Mouse (Mus musculus) lung, embryonic 16.5 days (tissue): ENCODE data around the gene Clrn3. TPM values are rescaled to one million over a fixed set of nuclear protein-coding genes. Genes with fewer than 3 reads are reported as not detected.
A peak's percentile ranks its signal among the peaks of the same experiment; 100 is the strongest.
"Not testable (repeated sequence)": the region's sequence is repeated elsewhere in the genome, so short reads cannot be mapped to it uniquely, and the experiment has no call there.

ENCODE experiments used
- ATAC-seq: fragments of 200-750 bp; cut with Nextera tagmentation; 2 replicates; pipeline ENCODE4 v1.8.0; 2017; ENCODE audit warnings: low read depth, mild to moderate bottlenecking, moderate library complexity
- H3K27ac ChIP-seq: fragments of 300-500 bp; sonication (generic); 2 replicates; pipeline ENCODE4 v1.5.1; 2014; ENCODE audit warnings: mild to moderate bottlenecking, control low read depth, low read length
- H3K27me3 ChIP-seq: fragments of 300-500 bp; sonication (generic); 2 replicates; pipeline ENCODE4 v1.6.1; 2014; ENCODE audit warnings: low read depth, low read length, mixed read lengths; ENCODE audit not compliant: control insufficient read depth, insufficient read depth
- H3K36me3 ChIP-seq: fragments of 300-500 bp; sonication (generic); 2 replicates; pipeline ENCODE4 v1.6.1; 2014; ENCODE audit warnings: low read length; ENCODE audit not compliant: control insufficient read depth, insufficient read depth
- H3K4me1 ChIP-seq: fragments of 300-500 bp; sonication (generic); replicated peaks from 2 replicates; pipeline ENCODE4 v1.6.1; 2014; ENCODE audit warnings: low read length, mixed read lengths; ENCODE audit not compliant: control insufficient read depth, insufficient read depth
- H3K4me2 ChIP-seq: fragments of 300-500 bp; sonication (generic); 2 replicates; pipeline ENCODE4 v1.6.1; 2014; ENCODE audit warnings: low read depth, low read length, control low read depth
- H3K4me3 ChIP-seq: fragments of 300-500 bp; sonication (generic); 2 replicates; pipeline ENCODE4 v1.5.1; 2014; ENCODE audit warnings: mild to moderate bottlenecking, low read length, control low read depth
- H3K9ac ChIP-seq: fragments of 300-500 bp; sonication (generic); 2 replicates; pipeline ENCODE4 v1.6.1; 2014; ENCODE audit warnings: low read length, control low read depth
- H3K9me3 ChIP-seq: fragments of 300-500 bp; sonication (generic); 2 replicates; pipeline ENCODE4 v1.6.1; 2016; ENCODE audit warnings: low read length; ENCODE audit not compliant: control insufficient read depth
- WGBS: fragments of 180-500 bp; shearing (Covaris S2); extraction: QIAGEN DNeasy Blood & Tissue Kit; methylation state at CpG from one replicate; pipeline ENCODE4 v1.1.7; 2014; 5-methylcytosine and 5-hydroxymethylcytosine counted together
- polyA plus RNA-seq: library from polyadenylated mRNA; unstranded; fragments of >200 nt; fragmentation: Nextera tagmentation; extraction: Ambion mirVana; gene quantifications from 2 replicates; pipeline ENCODE4 v1.2.1, GENCODE M21; 2015

Clrn3 gene
- polyA plus RNA-seq, 1 experiment from 2014 or later = not detected

DNA sequence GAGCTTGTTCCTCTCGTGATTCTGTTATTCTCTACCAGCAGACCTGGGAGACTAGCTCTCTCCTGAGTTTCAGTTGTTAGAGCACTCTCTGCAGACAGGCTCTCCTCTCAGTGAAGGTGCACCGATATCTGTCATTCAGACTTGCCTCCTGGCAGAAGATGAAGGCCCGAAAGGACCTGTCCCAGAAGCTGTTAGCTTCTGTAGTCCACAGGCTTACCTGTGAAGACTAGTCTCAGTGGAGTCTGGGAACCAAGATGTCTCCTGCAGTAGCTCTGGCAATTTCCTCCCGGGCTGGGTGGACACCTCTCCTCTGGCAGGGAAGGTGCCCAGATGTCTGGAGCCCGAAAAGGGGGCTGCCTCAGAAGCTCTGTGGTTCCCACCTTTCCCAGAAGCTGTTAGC lies 21.9 kb downstream of the Clrn3 start:
- WGBS = 91% methylated on average over 5 of the region's 5 CpGs
- not testable (repeated sequence) for ATAC-seq, H3K27ac ChIP-seq, H3K4me1 ChIP-seq, H3K36me3 ChIP-seq, H3K4me3 ChIP-seq, H3K9ac ChIP-seq, H3K4me2 ChIP-seq, H3K9me3 ChIP-seq, H3K27me3 ChIP-seq

GRCm38 (mm10) chr7:135499403-135499802 lies 29.1 kb downstream of the Clrn3 start:
- H3K4me3 ChIP-seq = no peak overlapping the region
- H3K36me3 ChIP-seq = no peaks in the 10 kb centered on the region
- no peaks in the 10 kb centered on the region for H3K4me1 ChIP-seq
- no peaks in the 10 kb centered on the region for H3K9me3 ChIP-seq
- no peaks in the 10 kb centered on the region for H3K27me3 ChIP-seq
- WGBS = 45% methylated on average over 2 of the region's 2 CpGs
- H3K9ac ChIP-seq = no peak overlapping the region
- no peak overlapping the region for H3K27ac ChIP-seq
- H3K4me2 ChIP-seq = no peak overlapping the region
- ATAC-seq = no peak

- Histone ChIP-seq H3K9me3 (no peaks in the 10 kb centered on the region), H3K4me2 (no peak overlapping the region), H3K9ac (no peak overlapping the region), H3K4me3 (no peak overlapping the region), H3K4me1 (no peaks in the 10 kb centered on the region), H3K36me3 (no peaks in the 10 kb centered on the region), H3K27ac (no peak overlapping the region), H3K27me3 (no peaks in the 10 kb centered on the region)
- ATAC-seq = no peak
- WGBS = 69% methylated on average over 2 of the region's 3 CpGs
These were observed 29.8 kb downstream of the Clrn3 start for GRCm38 (mm10) chr7:135498565-135499186.

GRCm38 (mm10) chr7:135495303-135495702 lies 33.2 kb downstream of the Clrn3 start:
- no peak overlapping the region for H3K27ac ChIP-seq
- H3K4me2 ChIP-seq = no peak overlapping the region
- H3K27me3 ChIP-seq = no peaks in the 10 kb centered on the region
- ATAC-seq = no peak
- no peak overlapping the region for H3K9ac ChIP-seq
- H3K4me3 ChIP-seq = no peak overlapping the region
- H3K36me3 ChIP-seq = no peaks in the 10 kb centered on the region
- WGBS = 39% methylated on average over 3 of the region's 3 CpGs
- no peaks in the 10 kb centered on the region for H3K9me3 ChIP-seq
- no peaks in the 10 kb centered on the region for H3K4me1 ChIP-seq

GRCm38 (mm10) chr7:135490500-135490886 lies 38.0 kb downstream of the Clrn3 start:
- H3K9me3 ChIP-seq = no peaks in the 10 kb centered on the region
- no peak overlapping the region for H3K27ac ChIP-seq
- H3K4me3 ChIP-seq = no peak overlapping the region
- H3K9ac ChIP-seq = no peak overlapping the region
- WGBS = 33% methylated on average over 8 of the region's 8 CpGs
- ATAC-seq = no peak
- H3K4me1 ChIP-seq = no peaks in the 10 kb centered on the region
- H3K36me3 ChIP-seq = no peaks in the 10 kb centered on the region
- H3K4me2 ChIP-seq = no peak overlapping the region
- H3K27me3 ChIP-seq = no peaks in the 10 kb centered on the region

GRCm38 (mm10) chr7:135489724-135490499 lies 38.5 kb downstream of the Clrn3 start:
- ATAC-seq = no peak
- H3K4me2 ChIP-seq = no peak overlapping the region
- H3K9me3 ChIP-seq = no peaks in the 10 kb centered on the region
- H3K36me3 ChIP-seq = no peaks in the 10 kb centered on the region
- no peaks in the 10 kb centered on the region for H3K4me1 ChIP-seq
- H3K4me3 ChIP-seq = no peak overlapping the region
- H3K9ac ChIP-seq = no peak overlapping the region
- 72% methylated on average over 9 of the region's 9 CpGs for WGBS
- H3K27me3 ChIP-seq = no peaks in the 10 kb centered on the region
- no peak overlapping the region for H3K27ac ChIP-seq

GRCm38 (mm10) chr7:135488214-135488810 lies 40.1 kb downstream of the Clrn3 start:
- H3K27me3 ChIP-seq = no peaks in the 10 kb centered on the region
- ATAC-seq = no peak

GRCm38 (mm10) chr7:135487423-135487822 lies 41.0 kb downstream of the Clrn3 start:
- no peak overlapping the region for H3K4me2 ChIP-seq
- H3K9me3 ChIP-seq = no peaks in the 10 kb centered on the region
- no peak overlapping the region for H3K9ac ChIP-seq
- ATAC-seq = peak; percentile 51; the same call in 1 of the 2 replicates
- no peaks in the 10 kb centered on the region for H3K27me3 ChIP-seq
- H3K27ac ChIP-seq = no peak overlapping the region
- H3K4me1 ChIP-seq = no peaks in the 10 kb centered on the region
- no peak overlapping the region for H3K4me3 ChIP-seq
- 22% methylated on average over 4 of the region's 4 CpGs for WGBS
- H3K36me3 ChIP-seq = no peaks in the 10 kb centered on the region

More at GRCm38 (mm10) chr7:135488214-135488810, 40.1 kb downstream of the Clrn3 start:
- Histone ChIP-seq H3K4me3 (no peak overlapping the region), H3K9me3 (no peaks in the 10 kb centered on the region), H3K27ac (no peak overlapping the region), H3K36me3 (no peaks in the 10 kb centered on the region), H3K4me2 (no peak overlapping the region), H3K9ac (no peak overlapping the region), H3K4me1 (no peaks in the 10 kb centered on the region)
- whole genome bisulfite sequencing = 67% methylated on average over 6 of the region's 6 CpGs

DNA sequence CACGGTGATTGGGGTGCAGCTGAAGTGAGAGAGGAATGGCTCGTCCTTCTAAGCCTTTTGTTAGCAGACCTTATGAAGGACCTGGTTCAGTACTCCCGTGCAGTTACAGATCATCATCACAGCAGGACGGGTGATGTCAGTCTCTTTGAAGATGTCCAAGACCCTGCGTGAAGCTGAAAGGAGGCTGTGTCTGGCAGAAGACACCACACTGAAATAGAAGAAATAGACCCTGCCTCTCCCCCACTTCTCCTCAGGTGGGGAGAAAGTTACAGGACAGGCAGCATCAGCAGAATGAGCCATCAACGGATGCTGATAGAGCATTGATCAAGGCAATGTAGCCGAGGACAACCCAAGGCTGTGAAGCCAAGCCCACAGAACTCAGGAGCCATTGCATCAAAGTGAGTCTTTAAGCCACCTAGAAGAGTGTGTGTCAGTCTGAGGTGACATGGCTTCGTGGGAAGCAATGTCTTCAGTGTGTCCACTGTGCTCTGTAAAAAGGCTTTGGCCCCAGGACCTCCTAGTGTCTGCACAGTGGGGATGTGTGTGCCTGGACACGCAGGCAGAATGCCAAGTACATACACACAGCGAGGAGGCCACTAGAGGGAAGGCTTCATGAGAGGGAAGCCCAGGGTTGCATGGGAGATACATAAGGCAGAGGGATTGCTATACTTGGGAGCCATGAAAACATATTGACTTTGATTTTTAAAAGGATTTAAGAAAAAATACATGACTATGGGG lies 41.6 kb downstream of the Clrn3 start:
- H3K4me2 ChIP-seq = no peak overlapping the region
- no peak overlapping the region for H3K4me3 ChIP-seq
- 59% methylated on average over 10 of the region's 10 CpGs for WGBS
- ATAC-seq = peak; percentile 20; the same call in 1 of the 2 replicates
- no peaks in the 10 kb centered on the region for H3K9me3 ChIP-seq
- H3K4me1 ChIP-seq = no peaks in the 10 kb centered on the region
- H3K27me3 ChIP-seq = no peaks in the 10 kb centered on the region
- H3K27ac ChIP-seq = no peak overlapping the region
- H3K9ac ChIP-seq = no peak overlapping the region
- H3K36me3 ChIP-seq = no peaks in the 10 kb centered on the region
